In the genomic region with DNA sequence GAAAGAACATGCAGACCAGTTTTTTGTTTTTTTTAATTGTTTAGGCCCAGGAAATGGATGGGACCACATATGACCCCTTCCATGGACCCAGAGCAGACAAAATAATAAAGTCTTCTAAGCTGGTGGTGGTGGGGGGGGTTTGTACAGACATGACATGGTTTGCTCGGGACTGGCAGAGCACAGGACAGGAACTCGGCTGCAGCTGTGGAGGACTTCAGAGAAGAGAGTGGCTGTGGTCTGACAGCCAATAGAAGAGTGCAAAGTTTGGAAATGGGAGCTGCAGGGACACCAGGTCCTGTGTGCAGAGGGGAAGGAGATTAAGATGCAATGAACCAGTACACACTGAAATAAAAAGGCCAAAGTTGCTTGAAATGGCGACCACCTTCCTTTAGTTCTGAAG, we compare ENCODE assay signal across 8 mouse cellular contexts. TPM values are rescaled to one million over a fixed set of nuclear protein-coding genes. Genes with fewer than 3 reads are reported as not detected.
DNase-seq lines count a peak whose midpoint lies in the region; ATAC-seq and TF ChIP-seq lines count a peak whose summit lies in the region.

No protein-coding gene starts in this region.

- peaks cover 90% of the 10 kb centered on the region for H3K4me1 ChIP-seq in forebrain, embryonic 10.5 days
- peaks cover 51% of the 10 kb centered on the region for H3K4me1 ChIP-seq in forebrain, embryonic 11.5 days (replicated peaks; ENCODE audit: control insufficient read depth, insufficient read depth, low read length)
- peaks cover 85% of the 10 kb centered on the region for H3K4me1 ChIP-seq in kidney, postnatal 0 days (replicated peaks; ENCODE audit: insufficient read depth, low read length)
- H3K4me1 ChIP-seq in bone marrow, adult 2 months (ENCODE audit: control insufficient read depth, insufficient read depth, low read length): peaks cover 36% of the 10 kb centered on the region
- peaks cover 92% of the 10 kb centered on the region for H3K4me1 ChIP-seq in liver, embryonic 12.5 days

- H3K9ac ChIP-seq in forebrain, embryonic 11.5 days (ENCODE audit: low read length): no peak overlapping the region
- H3K9ac ChIP-seq in kidney, postnatal 0 days (ENCODE audit: low read depth, low read length): 0 out of 2 replicates have a peak overlapping the region, but pooled peaks have one; percentile 23
- H3K9ac ChIP-seq in liver, embryonic 12.5 days: peak overlapping the region; percentile 42; the same call in 1 of the 2 replicates

- no peaks in the 10 kb centered on the region for H3K9me3 ChIP-seq in forebrain, embryonic 10.5 days
- H3K9me3 ChIP-seq in forebrain, embryonic 11.5 days (ENCODE audit: control insufficient read depth, low read length): no peaks in the 10 kb centered on the region
- no peaks in the 10 kb centered on the region for H3K9me3 ChIP-seq in kidney, postnatal 0 days (replicated peaks; ENCODE audit: low read length)
- no peaks in the 10 kb centered on the region for H3K9me3 ChIP-seq in liver, embryonic 12.5 days (replicated peaks)

- H3K4me3 ChIP-seq in forebrain, embryonic 10.5 days: no peak overlapping the region
- H3K4me3 ChIP-seq in forebrain, embryonic 11.5 days (ENCODE audit: low read depth, low read length): no peak overlapping the region
- no peak overlapping the region for H3K4me3 ChIP-seq in kidney, postnatal 0 days (replicated peaks; ENCODE audit: low read depth, low read length)
- no peak overlapping the region for H3K4me3 ChIP-seq in bone marrow, adult 2 months (replicated peaks; ENCODE audit: control insufficient read depth, low read depth, low read length)
- no peak overlapping the region for H3K4me3 ChIP-seq in liver, embryonic 12.5 days

- DNase-seq in forebrain, embryonic 10.5 days (ENCODE audit: extremely low spot score, low spot score): no peak
- no peak for DNase-seq in forebrain, embryonic 11.5 days (ENCODE audit: low spot score)
- no peak for DNase-seq in kidney, postnatal 0 days (ENCODE audit: low spot score)
- no peak for DNase-seq in kidney, adult 18-20 months
- no peak for DNase-seq in right cerebral cortex, postnatal 36 days (ENCODE audit: low spot score in 2 of 2)
- DNase-seq in adrenal gland, postnatal 14 days: no peak

- 45% methylated on average over 3 of the region's 3 CpGs for WGBS in forebrain, embryonic 10.5 days
- 44% methylated on average over 3 of the region's 3 CpGs for WGBS in forebrain, embryonic 11.5 days
- 16% methylated on average over 3 of the region's 3 CpGs for WGBS in kidney, postnatal 0 days
- 8% methylated on average over 3 of the region's 3 CpGs for WGBS in bone marrow, adult 2 months
- WGBS in liver, embryonic 12.5 days (ENCODE audit: insufficient replicate concordance): 25% methylated on average over 3 of the region's 3 CpGs

- no peak for TF ChIP-seq CTCF in kidney, postnatal 0 days (IDR thresholded peaks at IDR 0.05; ENCODE audit: low read depth)
- TF ChIP-seq CTCF in bone marrow, adult 2 months (IDR thresholded peaks at IDR 0.05; ENCODE audit: control insufficient read depth, insufficient read depth, low read length): no peak

- 0 out of 2 replicates have a peak, but pooled peaks cover 7% of the 10 kb centered on the region for H3K36me3 ChIP-seq in forebrain, embryonic 10.5 days (replicated peaks)
- no peaks in the 10 kb centered on the region for H3K36me3 ChIP-seq in forebrain, embryonic 11.5 days (ENCODE audit: control insufficient read depth, insufficient read depth, low read length)
- no peaks in the 10 kb centered on the region for H3K36me3 ChIP-seq in kidney, postnatal 0 days (ENCODE audit: insufficient read depth, low read length)
- no peaks in the 10 kb centered on the region for H3K36me3 ChIP-seq in liver, embryonic 12.5 days

- TF ChIP-seq POLR2A in bone marrow, adult 2 months (IDR thresholded peaks at IDR 0.05; ENCODE audit: borderline replicate concordance, control insufficient read depth, low read depth, low read length): no peak

- H3K27ac ChIP-seq in forebrain, embryonic 10.5 days: peak overlapping the region; percentile 97
- H3K27ac ChIP-seq in forebrain, embryonic 11.5 days (ENCODE audit: low read depth, low read length): no peak overlapping the region; the same call in 1 of the 2 replicates
- peak overlapping the region; percentile 86 for H3K27ac ChIP-seq in kidney, postnatal 0 days
- peak overlapping the region; percentile 94 for H3K27ac ChIP-seq in bone marrow, adult 2 months (ENCODE audit: control insufficient read depth, insufficient read depth, low read depth, low read length, poor library complexity)
- H3K27ac ChIP-seq in liver, embryonic 12.5 days: peak overlapping the region; percentile 77

- no peak overlapping the region for H3K4me2 ChIP-seq in forebrain, embryonic 11.5 days (ENCODE audit: low read depth, low read length, severe bottlenecking)
- H3K4me2 ChIP-seq in kidney, postnatal 0 days (ENCODE audit: low read length): 0 out of 2 replicates have a peak overlapping the region, but pooled peaks have one; percentile 28
- H3K4me2 ChIP-seq in liver, embryonic 12.5 days: peak overlapping the region; percentile 32

- H3K27me3 ChIP-seq in forebrain, embryonic 10.5 days (ENCODE audit: poor library complexity, severe bottlenecking): no peaks in the 10 kb centered on the region
- H3K27me3 ChIP-seq in forebrain, embryonic 11.5 days (ENCODE audit: control insufficient read depth, insufficient read depth, low read length): no peaks in the 10 kb centered on the region
- no peaks in the 10 kb centered on the region for H3K27me3 ChIP-seq in kidney, postnatal 0 days (ENCODE audit: insufficient read depth, low read length)
- no peaks in the 10 kb centered on the region for H3K27me3 ChIP-seq in liver, embryonic 12.5 days (replicated peaks)

- ATAC-seq in forebrain, embryonic 11.5 days (replicated peaks; ENCODE audit: low FRiP score): no peak
- ATAC-seq in kidney, postnatal 0 days (replicated peaks; ENCODE audit: low FRiP score, low read depth): no peak
- no peak for ATAC-seq in liver, embryonic 12.5 days

RNA-seq across cellular contexts. Expression of gene Tspan14, which starts 7.0 kb away (rescaled TPM):
- 89.3 and 93.9 TPM in 2 replicates for polyA plus RNA-seq in forebrain, embryonic 10.5 days (2016; fragmentation: Nextera tagmentation; extraction: Ambion mirVana)
- 87.8 and 96.1 TPM in 2 replicates for polyA plus RNA-seq in forebrain, embryonic 11.5 days (2014; fragmentation: Nextera tagmentation; extraction: Ambion mirVana)
- 93.4 and 102 TPM in 2 replicates for polyA plus RNA-seq in kidney, postnatal 0 days (2015; fragmentation: Nextera tagmentation; extraction: Ambion mirVana)
- 23.3 and 41.2 TPM in 2 replicates for polyA plus RNA-seq in bone marrow, adult 2 months (2011; ENCODE audit: insufficient read depth, insufficient read length, low replicate concordance, missing spikeins)
- 44.5 and 44.6 TPM in 2 replicates for polyA plus RNA-seq in liver, embryonic 12.5 days (2016; fragmentation: Nextera tagmentation; extraction: Ambion mirVana)
- 43.8 and 47.6 TPM in 2 replicates for total RNA-seq in adrenal gland, postnatal 14 days (2021)

RNA-seq across cellular contexts. Expression of gene Fam213a, which starts 54.0 kb away (rescaled TPM):
- polyA plus RNA-seq in forebrain, embryonic 10.5 days (2016; fragmentation: Nextera tagmentation; extraction: Ambion mirVana): 49.4 and 50.5 TPM in 2 replicates
- polyA plus RNA-seq in forebrain, embryonic 11.5 days (2014; fragmentation: Nextera tagmentation; extraction: Ambion mirVana): 54.2 and 57.9 TPM in 2 replicates
- polyA plus RNA-seq in kidney, postnatal 0 days (2015; fragmentation: Nextera tagmentation; extraction: Ambion mirVana): 80.5 and 94.7 TPM in 2 replicates
- 114 and 196 TPM in 2 replicates for polyA plus RNA-seq in bone marrow, adult 2 months (2011; ENCODE audit: insufficient read depth, insufficient read length, low replicate concordance, missing spikeins)
- 77.7 and 79.0 TPM in 2 replicates for polyA plus RNA-seq in liver, embryonic 12.5 days (2016; fragmentation: Nextera tagmentation; extraction: Ambion mirVana)
- 179 and 192 TPM in 2 replicates for total RNA-seq in adrenal gland, postnatal 14 days (2021)
